Mouse (Mus musculus) lung, embryonic 16.5 days (tissue): ENCODE results near the gene Prlh. TPM values are rescaled to one million over a fixed set of nuclear protein-coding genes. Genes with fewer than 3 reads are reported as not detected.

ENCODE experiments used
- ATAC-seq: fragments of 200-750 bp; cut with Nextera tagmentation; 2 replicates; pipeline ENCODE4 v1.8.0; 2017; ENCODE audit warnings: low read depth, mild to moderate bottlenecking, moderate library complexity
- H3K27ac ChIP-seq: fragments of 300-500 bp; sonication (generic); 2 replicates; pipeline ENCODE4 v1.5.1; 2014; ENCODE audit warnings: mild to moderate bottlenecking, control low read depth, low read length
- H3K27me3 ChIP-seq: fragments of 300-500 bp; sonication (generic); 2 replicates; pipeline ENCODE4 v1.6.1; 2014; ENCODE audit warnings: low read depth, low read length, mixed read lengths; ENCODE audit not compliant: control insufficient read depth, insufficient read depth
- H3K36me3 ChIP-seq: fragments of 300-500 bp; sonication (generic); 2 replicates; pipeline ENCODE4 v1.6.1; 2014; ENCODE audit warnings: low read length; ENCODE audit not compliant: control insufficient read depth, insufficient read depth
- H3K4me1 ChIP-seq: fragments of 300-500 bp; sonication (generic); replicated peaks from 2 replicates; pipeline ENCODE4 v1.6.1; 2014; ENCODE audit warnings: low read length, mixed read lengths; ENCODE audit not compliant: control insufficient read depth, insufficient read depth
- H3K4me2 ChIP-seq: fragments of 300-500 bp; sonication (generic); 2 replicates; pipeline ENCODE4 v1.6.1; 2014; ENCODE audit warnings: low read depth, low read length, control low read depth
- H3K4me3 ChIP-seq: fragments of 300-500 bp; sonication (generic); 2 replicates; pipeline ENCODE4 v1.5.1; 2014; ENCODE audit warnings: mild to moderate bottlenecking, low read length, control low read depth
- H3K9ac ChIP-seq: fragments of 300-500 bp; sonication (generic); 2 replicates; pipeline ENCODE4 v1.6.1; 2014; ENCODE audit warnings: low read length, control low read depth
- H3K9me3 ChIP-seq: fragments of 300-500 bp; sonication (generic); 2 replicates; pipeline ENCODE4 v1.6.1; 2016; ENCODE audit warnings: low read length; ENCODE audit not compliant: control insufficient read depth
- WGBS: fragments of 180-500 bp; shearing (Covaris S2); extraction: QIAGEN DNeasy Blood & Tissue Kit; methylation state at CpG from one replicate; pipeline ENCODE4 v1.1.7; 2014; 5-methylcytosine and 5-hydroxymethylcytosine counted together
- polyA plus RNA-seq: library from polyadenylated mRNA; unstranded; fragments of >200 nt; fragmentation: Nextera tagmentation; extraction: Ambion mirVana; gene quantifications from 2 replicates; pipeline ENCODE4 v1.2.1, GENCODE M21; 2015

Gene Prlh
- polyA plus RNA-seq, 1 experiment from 2014 or later = not detected

- H3K4me2 ChIP-seq = no peak overlapping the region
- no peaks in the 10 kb centered on the region for H3K27me3 ChIP-seq
- H3K36me3 ChIP-seq = no peaks in the 10 kb centered on the region
- WGBS = 74% methylated on average over 3 of the region's 3 CpGs
- H3K27ac ChIP-seq = no peak overlapping the region
- peaks cover 13% of the 10 kb centered on the region for H3K4me1 ChIP-seq
- no peak overlapping the region for H3K4me3 ChIP-seq
- no peak for ATAC-seq
- no peaks in the 10 kb centered on the region for H3K9me3 ChIP-seq
- no peak overlapping the region for H3K9ac ChIP-seq
Measured at GRCm38 (mm10) chr1:91001101-91001500, 48.2 kb downstream of the Prlh start.

DNA sequence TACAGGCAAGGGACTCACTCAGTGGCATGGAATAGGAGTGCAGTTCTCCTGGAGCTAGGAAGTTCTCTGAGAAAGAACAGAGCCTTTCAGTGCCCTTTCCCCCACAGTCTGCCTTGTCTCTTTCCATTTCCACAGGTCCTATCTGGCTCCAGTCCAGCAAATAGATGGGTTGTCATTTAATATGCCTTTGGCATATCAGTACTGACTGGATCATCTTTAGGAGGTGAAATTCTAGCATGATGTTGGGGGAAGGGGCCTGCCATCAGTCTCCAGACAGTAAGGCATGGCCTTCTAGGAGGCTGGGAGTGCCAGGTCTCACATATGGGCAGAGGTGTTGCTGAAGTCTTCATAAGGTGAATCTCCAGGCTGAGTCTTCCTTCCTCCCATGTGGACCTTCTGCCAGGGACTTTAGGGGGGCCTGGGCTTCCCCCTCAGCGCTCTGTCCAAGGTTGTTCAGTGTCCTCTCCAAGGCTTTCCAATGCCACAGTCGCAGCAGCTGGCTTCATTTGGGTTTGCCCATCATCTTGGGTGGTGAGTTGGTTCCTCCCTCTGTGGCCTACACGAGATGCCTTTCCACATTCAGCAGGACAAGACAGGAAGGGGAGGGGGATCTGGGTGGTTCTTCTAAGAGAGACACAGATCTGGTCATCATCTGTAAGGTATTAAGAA is 49.1 kb downstream of the Prlh start:
- Histone ChIP-seq H3K4me2 (no peak overlapping the region), H3K27ac (no peak overlapping the region), H3K27me3 (no peaks in the 10 kb centered on the region), H3K4me3 (no peak overlapping the region), H3K9ac (no peak overlapping the region), H3K4me1 (peaks cover 13% of the 10 kb centered on the region), H3K36me3 (no peaks in the 10 kb centered on the region), H3K9me3 (no peaks in the 10 kb centered on the region)
- WGBS = 74% methylated on average over 3 of the region's 3 CpGs
- ATAC-seq = no peak

DNA sequence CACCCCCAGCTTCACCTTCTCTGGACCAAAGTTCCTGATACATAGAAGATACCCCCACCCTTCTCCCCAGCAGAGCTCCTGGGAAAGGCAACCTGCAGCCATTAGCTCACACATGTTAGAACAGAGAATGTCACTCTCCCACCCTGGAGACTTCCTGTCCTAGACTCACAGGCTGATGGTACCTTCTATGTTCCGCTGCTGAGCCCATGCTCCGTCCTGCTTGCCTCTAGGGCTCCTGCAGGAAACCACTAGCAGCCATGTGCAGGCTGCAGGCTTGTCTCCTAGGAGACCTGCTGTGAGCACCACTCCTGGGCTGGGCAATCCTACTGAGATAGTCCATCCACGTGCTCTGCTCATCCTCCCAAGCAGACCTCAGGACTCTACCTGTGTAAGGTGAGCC is 49.7 kb downstream of the Prlh start:
- H3K36me3 ChIP-seq = no peaks in the 10 kb centered on the region
- ATAC-seq = no peak
- no peak overlapping the region for H3K27ac ChIP-seq
- H3K9me3 ChIP-seq = no peaks in the 10 kb centered on the region
- H3K4me2 ChIP-seq = no peak overlapping the region
- H3K4me1 ChIP-seq = peaks cover 13% of the 10 kb centered on the region
- 77% methylated on average over 3 of the region's 3 CpGs for WGBS
- H3K4me3 ChIP-seq = no peak overlapping the region
- H3K27me3 ChIP-seq = no peaks in the 10 kb centered on the region
- no peak overlapping the region for H3K9ac ChIP-seq

Other genes starting within 250 kb of the Prlh start
- gene Col6a3, start 109.1 kb upstream of the Prlh start, polyA plus RNA-seq = 107 and 119 TPM in 2 replicates
- 1.5 and 2.0 TPM in 2 replicates for gene Mlph, start 38.0 kb upstream of the Prlh start, polyA plus RNA-seq
- 3.1 and 3.8 TPM in 2 replicates for gene Rab17, start 16.6 kb downstream of the Prlh start, polyA plus RNA-seq
- gene Lrrfip1, start 45.6 kb downstream of the Prlh start, polyA plus RNA-seq = 70.5 and 78.6 TPM in 2 replicates
- 1.3 and 1.7 TPM in 2 replicates for gene Rbm44, start 192.0 kb downstream of the Prlh start, polyA plus RNA-seq
- gene Ramp1, start 226.7 kb downstream of the Prlh start, polyA plus RNA-seq = 8.6 and 9.4 TPM in 2 replicates